Mouse (Mus musculus) G1E (cell line): Measurements from ENCODE around the gene Gm10203.

Experiments
- CTCF ChIP-seq: IDR thresholded peaks from 2 replicates; pipeline ENCODE4 v1.5.1; 2012; ENCODE audit warnings: low read depth, low read length, inconsistent platforms, mixed read lengths
- GATA1 ChIP-seq: IDR thresholded peaks from 2 replicates; pipeline ENCODE4 v1.6.1; 2012; ENCODE audit warnings: borderline replicate concordance, low read length, inconsistent platforms, mixed read lengths
- GATA2 ChIP-seq: IDR thresholded peaks from 2 replicates; pipeline ENCODE4 v1.6.1; 2012; ENCODE audit warnings: low read depth, low read length, inconsistent platforms, borderline replicate concordance
- TAL1 ChIP-seq: conservative IDR thresholded peaks from 2 replicates; pipeline ENCODE4 v1.6.1; 2012; ENCODE audit warnings: low read depth, low read length, inconsistent platforms, mixed read lengths

DNA sequence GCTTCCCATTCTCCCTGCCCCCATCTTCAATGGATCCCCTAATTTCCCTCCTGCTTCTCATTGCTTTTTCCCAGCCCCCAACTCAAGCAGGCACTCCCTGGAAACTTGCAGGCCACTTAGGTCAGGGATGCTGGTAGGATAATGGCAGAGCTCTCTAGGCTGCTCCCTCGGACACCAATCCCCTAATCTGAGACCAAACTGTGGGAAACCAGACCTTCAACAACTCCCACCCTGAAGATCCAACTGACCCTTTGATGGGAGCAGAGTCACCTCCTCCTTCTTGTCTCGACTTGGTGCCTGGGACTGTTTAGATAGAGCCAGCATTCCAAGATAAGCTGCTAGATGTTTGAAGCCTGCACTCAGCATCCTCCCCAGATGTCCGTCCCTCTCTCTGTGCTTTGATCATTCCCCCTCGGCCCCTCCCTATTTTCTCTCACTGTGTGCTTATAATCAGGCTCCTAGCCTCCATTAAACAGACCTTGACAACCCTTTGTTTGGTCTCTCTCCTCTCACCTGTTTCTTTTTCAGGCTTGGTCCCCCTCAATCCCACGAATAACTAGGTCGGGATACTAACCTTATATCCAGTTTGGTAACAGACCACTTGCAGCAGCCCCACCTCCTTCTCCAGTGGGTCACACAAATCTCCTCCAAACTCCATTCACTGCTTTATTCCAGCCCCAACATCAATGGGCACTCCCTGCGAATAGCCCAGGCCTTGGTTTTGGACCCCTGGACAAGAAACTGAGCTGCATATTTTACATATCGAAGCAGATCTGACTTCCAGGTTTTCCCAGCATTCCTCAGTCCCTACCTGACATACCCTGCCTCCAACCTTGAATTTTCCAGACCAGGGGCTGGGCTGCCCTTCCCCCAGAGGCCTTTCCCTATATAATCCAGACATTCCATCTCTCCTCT, 24.4 kb downstream of the Gm10203 start:
- TF ChIP-seq GATA1: no peak
- TF ChIP-seq CTCF: no peak
- TF ChIP-seq GATA2: no peak
- no peak for TF ChIP-seq TAL1
